Mouse (Mus musculus): ENCODE measurements around the gene Col10a1. TPM values are rescaled to one million over a fixed set of nuclear protein-coding genes. Genes with fewer than 3 reads are reported as not detected.
"Not testable (repeated sequence)": the region's sequence is repeated elsewhere in the genome, so short reads cannot be mapped to it uniquely, and the experiment has no call there.

The Col10a1 gene
- 0.09 and 0.10 TPM in 2 replicates for polyA plus RNA-seq (2015; fragmentation: Nextera tagmentation; extraction: Ambion mirVana)

DNA sequence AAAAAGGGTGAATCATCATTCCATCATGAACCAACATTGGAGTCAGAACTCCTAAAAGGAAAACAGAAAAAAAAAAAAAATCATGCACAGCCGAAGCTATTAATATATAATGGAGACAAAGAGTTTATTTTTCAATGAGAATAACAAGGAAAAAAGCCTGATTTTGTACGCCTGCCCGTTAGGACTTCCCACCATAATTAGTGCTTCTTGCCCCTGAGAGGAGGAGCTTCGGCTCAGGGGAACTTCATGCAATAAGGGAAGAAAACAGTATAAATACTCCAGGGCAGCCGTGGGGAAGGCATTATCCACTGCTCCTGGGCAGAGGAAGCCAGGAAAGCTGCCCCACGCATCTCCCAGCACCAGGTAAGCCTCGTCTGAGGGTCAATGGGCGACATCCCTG lies at the start of gene Col10a1:
Gene Col10a1 (plus strand): TSS at position 301 of the 400 bp plus-strand sequence.
- no peak within 1 kb of the TSS for H3K4me2 ChIP-seq (replicated peaks)
- H3K9ac ChIP-seq (replicated peaks): no peak within 1 kb of the TSS
- no peak for ATAC-seq (replicated peaks)
- no peaks in the 10 kb centered on the region for H3K4me1 ChIP-seq
- H3K27ac ChIP-seq (replicated peaks): no peak within 1 kb of the TSS
- H3K9me3 ChIP-seq: no peaks in the 10 kb centered on the region
- no peaks in the 10 kb centered on the region for H3K27me3 ChIP-seq
- WGBS: 41% methylated on average over 8 of the region's 8 CpGs
- no peaks in the 10 kb centered on the region for H3K36me3 ChIP-seq
- no peak within 1 kb of the TSS for H3K4me3 ChIP-seq

DNA sequence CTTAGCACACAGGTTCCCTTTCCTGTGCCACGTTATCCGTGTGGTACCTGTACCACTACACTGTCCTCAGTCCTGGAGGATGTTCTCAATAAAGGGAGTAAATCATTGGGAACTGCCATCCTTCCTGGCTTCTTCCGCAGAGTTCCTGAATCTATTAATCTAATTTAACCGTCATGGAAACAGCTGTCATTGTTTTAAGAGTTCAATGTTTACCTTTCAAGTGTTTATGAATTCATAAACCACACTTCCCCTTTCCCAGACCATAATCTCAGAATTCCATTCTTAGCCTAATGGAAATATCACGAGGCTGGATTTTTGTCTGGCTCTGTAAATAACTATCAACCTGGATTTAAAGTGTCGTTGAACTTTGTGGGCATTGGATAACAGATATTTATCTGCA lies 48.8 kb upstream of the Col10a1 start:
- Histone ChIP-seq H3K4me3 (no peak overlapping the region), H3K36me3 (no peaks in the 10 kb centered on the region), H3K4me1 (no peaks in the 10 kb centered on the region), H3K27ac (replicated peaks) (no peak overlapping the region), H3K9ac (replicated peaks) (no peak overlapping the region), H3K27me3 (no peaks in the 10 kb centered on the region), H3K4me2 (replicated peaks) (no peak overlapping the region), H3K9me3 (no peaks in the 10 kb centered on the region)
- no peak for ATAC-seq (replicated peaks)
- 83% methylated on average over 6 of the region's 6 CpGs for WGBS

DNA sequence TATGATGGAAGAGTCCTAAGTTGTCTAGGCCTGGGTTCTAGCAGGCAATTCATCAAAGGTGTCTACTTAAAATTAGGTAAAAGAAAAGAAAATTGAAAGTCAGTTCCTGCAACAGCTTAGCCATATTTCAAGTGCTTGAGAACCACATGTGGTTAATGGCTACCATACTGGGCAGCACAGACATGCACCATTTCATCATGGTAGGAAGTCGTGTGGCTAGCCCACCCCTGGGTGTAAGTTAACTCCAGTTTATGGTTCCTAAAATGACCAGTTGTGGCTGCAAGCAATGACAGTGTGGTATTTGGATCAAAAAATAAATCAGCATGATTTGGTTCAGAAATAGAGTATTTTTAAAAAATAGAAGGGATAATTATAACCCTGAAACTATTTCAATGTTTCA lies 47.9 kb upstream of the Col10a1 start:
- Histone ChIP-seq H3K4me1 (no peaks in the 10 kb centered on the region), H3K9ac (replicated peaks) (no peak overlapping the region), H3K27me3 (no peaks in the 10 kb centered on the region), H3K9me3 (no peaks in the 10 kb centered on the region), H3K36me3 (no peaks in the 10 kb centered on the region), H3K4me3 (no peak overlapping the region), H3K27ac (replicated peaks) (no peak overlapping the region), H3K4me2 (replicated peaks) (no peak overlapping the region)
- ATAC-seq (replicated peaks): no peak
- 91% methylated on average over 1 of the region's 1 CpGs for WGBS

DNA sequence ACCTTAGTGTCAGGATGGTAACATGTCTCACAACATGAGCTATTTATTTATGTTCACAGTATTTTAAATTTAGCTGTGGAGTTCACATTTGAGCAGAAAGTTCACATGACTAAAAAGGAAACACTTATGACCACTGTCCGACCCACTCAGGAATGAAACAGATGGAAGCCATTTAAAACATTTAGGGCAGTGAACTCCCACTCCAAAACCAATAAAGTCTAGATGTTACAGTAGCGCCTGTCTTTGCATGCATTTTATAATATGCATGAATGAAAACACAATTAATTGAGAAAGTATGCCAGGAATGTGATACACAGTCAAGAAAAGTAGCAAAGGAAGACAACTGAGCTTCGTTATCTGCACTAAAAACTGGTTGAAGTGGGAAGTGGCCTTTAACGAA lies 37.6 kb upstream of the Col10a1 start:
- no peak overlapping the region for H3K4me2 ChIP-seq (replicated peaks)
- H3K27ac ChIP-seq (replicated peaks): no peak overlapping the region
- H3K4me1 ChIP-seq: no peaks in the 10 kb centered on the region
- H3K9me3 ChIP-seq: no peaks in the 10 kb centered on the region
- no peak overlapping the region for H3K4me3 ChIP-seq
- ATAC-seq (replicated peaks): no peak
- no peaks in the 10 kb centered on the region for H3K36me3 ChIP-seq
- H3K9ac ChIP-seq (replicated peaks): no peak overlapping the region
- 72% methylated on average over 4 of the region's 4 CpGs for WGBS
- H3K27me3 ChIP-seq: no peaks in the 10 kb centered on the region

DNA sequence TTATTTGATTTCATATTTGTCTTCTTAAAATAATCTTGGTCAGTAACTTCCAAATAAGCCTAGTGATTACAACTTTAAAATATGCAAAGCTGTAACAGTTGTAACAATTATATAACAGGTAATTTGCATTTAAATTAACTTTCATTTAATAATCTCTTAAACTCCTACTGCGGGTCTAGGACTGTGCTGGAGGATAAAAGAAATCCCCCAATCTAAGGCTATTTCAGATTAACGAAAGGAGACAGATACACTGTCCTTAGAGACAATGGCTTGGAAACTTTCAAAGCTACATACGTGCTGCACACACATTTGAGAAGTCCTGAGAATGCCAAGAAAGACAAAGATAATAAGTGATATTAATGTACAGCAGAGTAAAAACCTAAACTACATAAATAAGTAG lies 31.5 kb upstream of the Col10a1 start:
- Histone ChIP-seq H3K27ac (replicated peaks) (no peak overlapping the region), H3K27me3 (no peaks in the 10 kb centered on the region), H3K4me1 (no peaks in the 10 kb centered on the region), H3K4me3 (no peak overlapping the region), H3K9ac (replicated peaks) (no peak overlapping the region), H3K9me3 (no peaks in the 10 kb centered on the region), H3K4me2 (replicated peaks) (no peak overlapping the region), H3K36me3 (no peaks in the 10 kb centered on the region)
- WGBS: 29% methylated on average over 3 of the region's 3 CpGs
- no peak for ATAC-seq (replicated peaks)

DNA sequence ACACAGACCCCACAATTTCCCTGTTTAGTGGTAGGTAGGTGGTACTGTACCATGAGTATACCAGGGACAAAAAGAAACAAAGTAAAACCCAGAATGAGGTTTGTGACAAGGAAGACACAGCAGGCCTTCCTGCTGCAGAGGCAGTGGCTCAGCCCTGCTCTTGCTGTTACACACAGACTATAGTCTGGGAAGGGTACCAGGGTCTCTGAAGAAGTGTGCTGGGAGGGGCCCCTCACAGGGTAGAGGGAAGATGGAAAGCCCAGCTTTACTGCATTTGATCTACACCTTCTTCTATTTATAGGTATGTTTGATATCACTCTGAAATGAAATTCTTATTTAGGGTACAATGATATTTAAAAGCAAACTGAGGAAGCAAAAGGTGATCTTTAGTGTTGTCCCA lies 26.0 kb upstream of the Col10a1 start:
- no peak overlapping the region for H3K9ac ChIP-seq (replicated peaks)
- no peak overlapping the region for H3K4me2 ChIP-seq (replicated peaks)
- no peak overlapping the region for H3K4me3 ChIP-seq
- no peaks in the 10 kb centered on the region for H3K36me3 ChIP-seq
- no peaks in the 10 kb centered on the region for H3K27me3 ChIP-seq
- no peaks in the 10 kb centered on the region for H3K4me1 ChIP-seq
- H3K27ac ChIP-seq (replicated peaks): no peak overlapping the region
- ATAC-seq (replicated peaks): no peak
- no peaks in the 10 kb centered on the region for H3K9me3 ChIP-seq

DNA sequence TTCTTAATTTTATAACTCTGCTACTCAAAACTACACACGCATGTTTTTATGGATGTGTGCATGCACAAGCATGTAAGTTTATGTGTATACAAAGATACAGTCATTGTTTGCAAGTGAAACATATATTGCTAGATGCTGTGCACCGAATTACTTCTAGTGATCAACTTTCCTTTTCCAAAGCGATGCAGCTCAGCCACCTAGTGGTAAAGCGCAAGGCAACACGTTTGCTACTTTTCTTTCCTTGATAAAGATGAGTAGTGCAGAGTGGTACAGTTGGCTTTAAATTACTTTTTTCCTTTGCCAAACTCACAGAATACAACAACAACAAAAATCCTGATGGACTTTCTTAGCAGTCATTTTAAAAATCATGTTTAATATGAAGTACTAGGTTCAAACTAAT lies 21.6 kb upstream of the Col10a1 start:
- Histone ChIP-seq H3K9me3 (no peaks in the 10 kb centered on the region), H3K9ac (replicated peaks) (no peak overlapping the region), H3K4me3 (no peak overlapping the region), H3K27ac (replicated peaks) (no peak overlapping the region), H3K36me3 (no peaks in the 10 kb centered on the region), H3K4me2 (replicated peaks) (no peak overlapping the region), H3K27me3 (no peaks in the 10 kb centered on the region), H3K4me1 (no peaks in the 10 kb centered on the region)
- ATAC-seq (replicated peaks): no peak
- 67% methylated on average over 5 of the region's 5 CpGs for WGBS

DNA sequence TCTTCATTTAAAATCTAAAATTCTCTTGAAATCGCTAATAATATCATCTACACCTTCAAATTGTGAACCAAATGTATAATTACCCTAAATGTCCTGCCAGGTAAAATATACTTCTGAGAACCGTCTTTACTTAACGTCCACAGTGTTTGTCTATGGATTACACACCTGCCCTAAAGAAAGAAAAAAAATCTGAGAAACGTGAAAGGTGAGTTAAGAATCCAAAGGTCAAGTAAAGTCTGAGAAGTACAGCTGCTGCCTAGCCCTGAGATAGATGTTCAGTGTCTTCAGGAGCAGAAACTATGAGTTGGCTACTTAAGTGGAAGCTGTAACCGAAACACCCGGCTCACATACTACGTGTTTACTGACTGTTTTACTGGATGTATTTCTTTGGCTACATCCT lies 16.4 kb upstream of the Col10a1 start:
- WGBS: 92% methylated on average over 7 of the region's 7 CpGs
- no peak overlapping the region for H3K4me3 ChIP-seq
- no peaks in the 10 kb centered on the region for H3K4me1 ChIP-seq
- H3K27me3 ChIP-seq: no peaks in the 10 kb centered on the region
- no peak overlapping the region for H3K27ac ChIP-seq (replicated peaks)
- H3K9me3 ChIP-seq: no peaks in the 10 kb centered on the region
- no peak overlapping the region for H3K4me2 ChIP-seq (replicated peaks)
- no peak overlapping the region for H3K9ac ChIP-seq (replicated peaks)
- no peaks in the 10 kb centered on the region for H3K36me3 ChIP-seq
- ATAC-seq (replicated peaks): no peak

DNA sequence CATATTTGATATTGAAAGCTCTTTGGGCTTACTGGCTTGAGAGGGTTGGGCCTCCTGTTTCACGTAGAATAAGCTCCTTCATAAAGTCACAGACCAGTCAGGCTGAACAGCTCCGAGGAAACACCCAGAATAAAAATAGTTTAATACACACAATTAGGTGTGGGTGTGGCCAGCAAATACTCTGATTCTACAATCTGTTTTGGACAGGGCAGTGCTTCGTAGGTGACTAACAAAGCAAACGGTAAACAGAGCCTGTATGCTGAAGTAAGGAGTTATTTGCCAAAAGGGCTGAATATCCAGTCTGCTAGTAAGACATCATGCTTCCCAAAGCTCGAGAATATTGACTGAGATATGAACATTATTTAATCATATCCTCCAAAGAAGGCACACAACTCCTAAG lies 4.1 kb upstream of the Col10a1 start:
- WGBS: 84% methylated on average over 5 of the region's 5 CpGs
- no peaks in the 10 kb centered on the region for H3K4me1 ChIP-seq
- no peaks in the 10 kb centered on the region for H3K36me3 ChIP-seq
- H3K27ac ChIP-seq (replicated peaks): no peak overlapping the region
- H3K27me3 ChIP-seq: no peaks in the 10 kb centered on the region
- no peak for ATAC-seq (replicated peaks)
- H3K4me2 ChIP-seq (replicated peaks): no peak overlapping the region
- no peak overlapping the region for H3K9ac ChIP-seq (replicated peaks)
- no peak overlapping the region for H3K4me3 ChIP-seq
- no peaks in the 10 kb centered on the region for H3K9me3 ChIP-seq

DNA sequence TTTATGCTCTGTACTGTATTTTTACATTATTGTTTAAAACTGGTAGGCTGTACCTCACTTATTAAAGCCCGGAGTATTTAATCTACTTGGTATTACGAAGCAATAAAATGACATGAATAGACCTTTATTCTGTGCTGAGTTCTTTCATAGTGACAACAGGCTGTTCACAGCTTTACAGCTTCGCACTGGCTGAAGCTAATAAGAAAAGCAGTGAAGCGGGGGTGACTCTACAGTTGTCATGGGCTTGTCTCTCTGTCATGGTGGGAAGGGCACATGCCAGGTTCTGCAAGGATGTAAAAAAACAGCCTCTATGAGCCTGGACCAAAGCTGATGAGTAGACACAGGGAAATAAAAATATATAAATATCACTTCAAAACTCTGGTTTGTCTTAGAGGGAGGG lies 7.2 kb downstream of the Col10a1 start:
- Histone ChIP-seq H3K4me1 (0 out of 2 replicates have a peak, but pooled peaks cover 3% of the 10 kb centered on the region), H3K36me3 (no peaks in the 10 kb centered on the region), H3K27me3 (no peaks in the 10 kb centered on the region), H3K27ac (replicated peaks) (no peak overlapping the region), H3K4me3 (no peak overlapping the region), H3K4me2 (replicated peaks) (no peak overlapping the region), H3K9ac (replicated peaks) (no peak overlapping the region), H3K9me3 (no peaks in the 10 kb centered on the region)
- WGBS: 19% methylated on average over 4 of the region's 4 CpGs
- no peak for ATAC-seq (replicated peaks)

DNA sequence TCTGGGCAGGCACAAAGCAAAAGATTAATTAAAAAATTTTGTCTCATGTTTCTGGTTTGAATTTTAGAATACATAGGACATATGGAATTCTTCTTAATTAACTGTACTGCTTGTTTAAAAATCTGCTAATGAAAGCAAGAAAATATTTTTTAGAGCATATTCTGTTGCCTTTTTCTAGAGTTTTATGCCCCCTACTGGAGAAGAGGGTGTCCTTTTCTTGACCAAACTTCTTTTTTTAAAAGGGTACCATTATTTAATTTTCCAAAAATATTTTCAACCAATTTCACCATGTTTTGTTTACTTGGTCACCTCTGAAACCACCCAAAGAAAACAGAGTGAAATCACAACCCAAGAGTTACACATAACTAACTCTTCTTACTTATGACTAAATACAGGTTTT lies 9.5 kb downstream of the Col10a1 start:
- Histone ChIP-seq H3K9me3 (no peaks in the 10 kb centered on the region), H3K4me2 (replicated peaks) (no peak overlapping the region), H3K4me3 (no peak overlapping the region), H3K4me1 (0 out of 2 replicates have a peak, but pooled peaks cover 3% of the 10 kb centered on the region), H3K36me3 (no peaks in the 10 kb centered on the region), H3K9ac (replicated peaks) (no peak overlapping the region), H3K27ac (replicated peaks) (no peak overlapping the region), H3K27me3 (no peaks in the 10 kb centered on the region)
- ATAC-seq (replicated peaks): no peak

DNA sequence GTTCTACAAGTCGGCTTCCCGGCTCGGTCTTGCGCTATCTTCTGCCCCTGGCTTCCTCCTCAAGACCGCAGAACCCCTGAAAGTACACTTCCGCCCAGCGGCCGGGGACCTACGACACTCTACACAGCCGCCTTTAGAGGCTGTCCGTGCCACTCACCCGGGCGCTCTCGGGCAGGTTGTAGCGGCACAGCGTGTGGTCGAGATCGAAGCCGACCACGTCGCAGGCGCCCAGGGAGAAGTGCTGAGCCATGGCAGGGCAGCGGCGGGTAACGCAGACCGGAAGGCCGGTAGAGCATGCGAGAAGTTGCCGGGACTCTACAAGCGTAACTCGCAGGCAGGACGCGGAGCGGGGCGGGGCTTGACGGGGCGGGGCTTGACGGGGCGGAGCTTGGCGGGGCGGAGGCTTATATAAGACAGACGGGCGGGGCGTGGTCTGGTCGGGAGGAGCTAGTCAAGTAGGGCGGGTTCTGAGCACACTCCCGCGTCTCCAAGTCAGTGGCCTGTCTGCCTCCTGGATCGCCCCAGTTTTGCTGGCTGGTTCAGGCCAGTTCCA lies 28.5 kb downstream of the Col10a1 start, which contains the start of gene Nt5dc1:
Gene Nt5dc1 (minus strand): TSS at position 349 of the 553 bp plus-strand sequence.
- Histone ChIP-seq H3K4me1 (peaks cover 2% of the 10 kb centered on the region; the same call in 1 of the 2 replicates), H3K4me2 (replicated peaks) (peak within 1 kb of the TSS; percentile 68), H3K9me3 (no peaks in the 10 kb centered on the region), H3K27me3 (no peaks in the 10 kb centered on the region), H3K4me3 (peak within 1 kb of the TSS; percentile 67), H3K36me3 (no peaks in the 10 kb centered on the region), H3K9ac (replicated peaks) (peak within 1 kb of the TSS; percentile 69), H3K27ac (replicated peaks) (0 out of 2 replicates have a peak within 1 kb of the TSS, but pooled peaks have one; percentile 35)
- under 1% methylated on average over 49 of the region's 49 CpGs for WGBS
- peak; percentile 98 for ATAC-seq (replicated peaks)

DNA sequence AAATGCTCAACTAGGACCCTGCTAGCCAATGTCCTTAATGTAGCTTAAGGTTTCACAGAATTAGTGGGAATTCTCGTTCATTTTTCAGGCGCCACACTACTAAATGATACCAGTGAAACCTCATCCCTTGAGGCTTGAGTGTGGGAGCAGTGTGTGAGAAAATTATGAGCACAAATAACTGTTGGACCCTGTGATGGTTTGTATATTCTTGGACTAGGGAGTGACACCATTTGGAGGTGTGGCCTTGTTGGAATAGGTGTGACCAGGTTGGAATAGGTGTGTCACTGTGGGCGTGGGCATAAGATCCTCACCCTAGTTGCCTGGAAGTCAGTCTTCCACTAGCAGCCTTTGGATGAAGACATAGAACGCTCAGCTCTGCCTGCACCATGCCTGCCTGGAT lies 29.0 kb downstream of the Col10a1 start:
- H3K9me3 ChIP-seq; H3K4me1 ChIP-seq; H3K27me3 ChIP-seq; H3K36me3 ChIP-seq; ATAC-seq (replicated peaks); H3K27ac ChIP-seq (replicated peaks): not testable (repeated sequence)
- peak overlapping the region; percentile 67 for H3K4me3 ChIP-seq
- peak overlapping the region; percentile 68 for H3K4me2 ChIP-seq (replicated peaks)
- 79% methylated on average over 4 of the region's 4 CpGs for WGBS
- H3K9ac ChIP-seq (replicated peaks): peak overlapping the region; percentile 69
